Mouse (Mus musculus): ENCODE results near the gene Cpm.

GRCm38 (mm10) chr10:117699914-117700313 lies 70.6 kb downstream of the Cpm start:
- TF ChIP-seq EP300 (IDR thresholded peaks at IDR 0.05; ENCODE audit: low read depth) (no peak), CTCF (IDR thresholded peaks at IDR 0.05; ENCODE audit: low read depth) (no peak)

All from liver, embryonic 14.5 days (tissue).